Mouse (Mus musculus) liver, embryonic 12.5 days (tissue): ENCODE measurements around the gene Myo19. TPM values are rescaled to one million over a fixed set of nuclear protein-coding genes. Genes with fewer than 3 reads are reported as not detected.

ENCODE experiments used
- ATAC-seq: fragments of 200-750 bp; cut with Nextera tagmentation; 2 replicates; pipeline ENCODE4 v1.8.0; 2017; ENCODE audit warnings: moderate number of reproducible peaks, mild to moderate bottlenecking, moderate library complexity
- H3K27ac ChIP-seq: fragments of 300-500 bp; sonication (generic); 2 replicates; pipeline ENCODE4 v1.5.1; 2016; ENCODE audit warnings: mild to moderate bottlenecking
- H3K27me3 ChIP-seq: fragments of 300-500 bp; sonication (generic); replicated peaks from 2 replicates; pipeline ENCODE4 v1.6.1; 2016; ENCODE audit warnings: mild to moderate bottlenecking, moderate library complexity
- H3K36me3 ChIP-seq: fragments of 300-500 bp; sonication (generic); 2 replicates; pipeline ENCODE4 v1.6.1; 2016; ENCODE audit warnings: mild to moderate bottlenecking, moderate library complexity
- H3K4me1 ChIP-seq: fragments of 300-500 bp; sonication (generic); 2 replicates; pipeline ENCODE4 v1.6.1; 2016
- H3K4me2 ChIP-seq: fragments of 300-500 bp; sonication (generic); 2 replicates; pipeline ENCODE4 v1.6.1; 2016; ENCODE audit warnings: mild to moderate bottlenecking, moderate library complexity
- H3K4me3 ChIP-seq: fragments of 300-500 bp; sonication (generic); 2 replicates; pipeline ENCODE4 v1.5.1; 2016; ENCODE audit warnings: mild to moderate bottlenecking, moderate library complexity
- H3K9ac ChIP-seq: fragments of 300-500 bp; sonication (generic); 2 replicates; pipeline ENCODE4 v1.6.1; 2016; ENCODE audit warnings: mild to moderate bottlenecking, moderate library complexity
- H3K9me3 ChIP-seq: fragments of 300-500 bp; sonication (generic); replicated peaks from 2 replicates; pipeline ENCODE4 v1.6.1; 2016; ENCODE audit warnings: mild to moderate bottlenecking, moderate library complexity
- WGBS: fragments of 180-500 bp; shearing (Covaris S2); methylation state at CpG from one replicate; pipeline ENCODE4 v1.1.7; 2016; ENCODE audit not compliant: insufficient replicate concordance; 5-methylcytosine and 5-hydroxymethylcytosine counted together
- polyA plus RNA-seq: library from polyadenylated mRNA; unstranded; fragments of >200 nt; fragmentation: Nextera tagmentation; extraction: Ambion mirVana; gene quantifications from 2 replicates; pipeline ENCODE4 v1.2.1, GENCODE M21; 2016

The Myo19 gene
- 7.6 TPM in 2 replicates for polyA plus RNA-seq

DNA sequence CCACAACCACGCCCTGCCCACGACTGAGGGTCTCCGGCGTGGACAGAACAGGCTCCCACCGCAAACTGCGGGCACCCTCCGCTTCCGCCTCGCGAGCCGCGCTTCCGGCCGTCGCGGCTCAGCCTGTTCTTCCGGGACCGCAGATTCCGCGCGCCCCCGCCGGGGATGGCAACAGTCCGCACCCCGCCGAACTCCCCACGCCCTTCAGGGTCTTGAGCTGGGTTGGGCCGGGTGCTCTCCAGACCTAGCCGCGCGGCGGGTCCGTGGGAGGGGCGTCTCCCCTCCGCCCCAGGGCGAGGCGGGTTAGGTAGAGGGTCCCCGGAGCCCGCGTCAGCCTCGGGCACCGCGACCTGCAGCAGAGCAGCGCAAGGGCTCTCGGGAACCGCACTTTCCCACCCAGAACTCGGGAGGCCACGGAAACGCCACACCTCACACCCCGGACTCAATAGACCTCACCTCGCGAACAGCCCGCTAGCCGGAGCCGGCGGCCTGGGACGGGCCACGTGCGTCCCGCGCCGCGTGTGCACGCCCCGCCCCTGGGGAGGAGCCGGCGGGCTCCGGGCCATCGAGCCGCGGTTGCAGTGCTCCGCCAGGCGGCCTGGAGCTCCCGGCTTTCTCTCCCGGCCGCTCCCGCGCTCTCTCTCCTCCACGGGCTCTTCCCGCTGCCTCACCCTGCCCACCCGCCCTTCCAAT, at the start of gene Myo19, which contains the start of gene Pigw:
TSS of gene Myo19 (plus strand) at position 377 of the 693 bp plus-strand sequence.
TSS of gene Pigw (minus strand) at position 514 of the 693 bp plus-strand sequence.
- peak; percentile 95 for ATAC-seq
- peak within 1 kb of the TSS; percentile 85 for H3K4me3 ChIP-seq
- H3K9ac ChIP-seq, result peak within 1 kb of the TSS; percentile 94
- peaks cover 34% of the 10 kb centered on the region for H3K4me1 ChIP-seq
- H3K27ac ChIP-seq, result peak within 1 kb of the TSS; percentile 93
- H3K36me3 ChIP-seq, result peaks cover 50% of the 10 kb centered on the region
- H3K9me3 ChIP-seq, result no peaks in the 10 kb centered on the region
- no peaks in the 10 kb centered on the region for H3K27me3 ChIP-seq
- H3K4me2 ChIP-seq, result peak within 1 kb of the TSS; percentile 99
- WGBS, result under 1% methylated on average over 76 of the region's 81 CpGs

DNA sequence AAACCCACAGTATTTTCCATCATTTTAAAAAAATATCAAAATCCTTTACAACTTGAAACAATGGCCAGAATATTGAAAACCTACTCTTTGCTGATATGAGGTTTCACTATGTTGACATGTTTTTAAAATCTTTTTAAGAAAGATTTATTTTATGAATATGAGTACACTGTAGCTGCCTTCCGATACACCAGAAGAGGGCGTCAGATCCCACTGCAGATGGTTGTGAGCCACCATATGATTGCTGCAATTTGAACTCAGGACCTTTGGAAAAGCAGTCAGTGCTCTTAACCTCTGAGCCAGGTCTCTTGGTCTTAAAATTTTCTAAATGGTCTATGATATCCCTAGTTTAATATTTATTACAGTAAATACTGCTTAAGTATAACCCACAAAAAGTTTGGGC, 40.6 kb upstream of the Myo19 start:
- Histone ChIP-seq H3K9ac (no peak overlapping the region), H3K4me1 (no peaks in the 10 kb centered on the region), H3K36me3 (peaks cover 96% of the 10 kb centered on the region), H3K27ac (no peak overlapping the region), H3K4me2 (no peak overlapping the region), H3K27me3 (no peaks in the 10 kb centered on the region), H3K4me3 (no peak overlapping the region), H3K9me3 (no peaks in the 10 kb centered on the region)
- WGBS, result 81% methylated on average over 2 of the region's 2 CpGs
- ATAC-seq, result no peak

DNA sequence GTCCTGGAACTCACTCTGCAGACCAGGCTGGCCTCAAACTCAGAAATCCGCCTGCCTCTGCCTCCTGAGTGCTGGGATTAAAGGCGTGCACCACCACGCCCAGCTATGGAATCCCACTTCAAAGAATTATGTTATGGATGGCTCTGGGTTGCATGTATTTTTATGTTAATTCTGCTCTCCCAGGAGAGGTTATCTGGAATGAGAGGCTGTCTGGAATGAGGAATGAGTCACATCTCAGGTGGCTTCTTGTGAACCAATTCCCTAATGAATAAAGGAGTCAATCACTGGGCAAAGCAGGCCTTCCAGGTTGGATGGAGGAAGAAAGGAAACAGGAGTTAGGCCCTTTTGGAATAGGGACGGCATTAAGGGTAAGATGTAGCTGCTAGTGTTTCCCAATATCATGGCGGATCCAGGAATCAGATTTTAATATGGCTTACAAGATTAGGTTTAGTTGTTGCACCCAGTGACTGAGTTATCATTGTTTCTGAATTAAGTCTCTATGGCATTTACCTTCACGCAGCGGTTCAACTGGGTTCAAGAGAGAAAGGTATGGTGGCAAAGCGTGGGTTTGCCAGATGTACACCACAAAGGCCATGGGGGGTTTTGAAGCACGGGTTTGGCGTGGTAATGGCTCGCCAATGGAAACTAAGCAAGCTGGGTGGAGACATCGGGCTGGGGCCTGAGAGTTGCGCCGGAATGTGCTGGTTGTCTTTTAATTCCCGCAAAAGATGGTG, 33.0 kb upstream of the Myo19 start:
- H3K9ac ChIP-seq, result no peak overlapping the region
- peaks cover 88% of the 10 kb centered on the region for H3K36me3 ChIP-seq
- no peaks in the 10 kb centered on the region; the same call in 1 of the 2 replicates for H3K4me1 ChIP-seq
- no peaks in the 10 kb centered on the region for H3K27me3 ChIP-seq
- no peak overlapping the region for H3K4me3 ChIP-seq
- WGBS, result 91% methylated on average over 15 of the region's 15 CpGs
- no peak overlapping the region for H3K4me2 ChIP-seq
- ATAC-seq, result no peak
- no peaks in the 10 kb centered on the region for H3K9me3 ChIP-seq
- no peak overlapping the region for H3K27ac ChIP-seq

DNA sequence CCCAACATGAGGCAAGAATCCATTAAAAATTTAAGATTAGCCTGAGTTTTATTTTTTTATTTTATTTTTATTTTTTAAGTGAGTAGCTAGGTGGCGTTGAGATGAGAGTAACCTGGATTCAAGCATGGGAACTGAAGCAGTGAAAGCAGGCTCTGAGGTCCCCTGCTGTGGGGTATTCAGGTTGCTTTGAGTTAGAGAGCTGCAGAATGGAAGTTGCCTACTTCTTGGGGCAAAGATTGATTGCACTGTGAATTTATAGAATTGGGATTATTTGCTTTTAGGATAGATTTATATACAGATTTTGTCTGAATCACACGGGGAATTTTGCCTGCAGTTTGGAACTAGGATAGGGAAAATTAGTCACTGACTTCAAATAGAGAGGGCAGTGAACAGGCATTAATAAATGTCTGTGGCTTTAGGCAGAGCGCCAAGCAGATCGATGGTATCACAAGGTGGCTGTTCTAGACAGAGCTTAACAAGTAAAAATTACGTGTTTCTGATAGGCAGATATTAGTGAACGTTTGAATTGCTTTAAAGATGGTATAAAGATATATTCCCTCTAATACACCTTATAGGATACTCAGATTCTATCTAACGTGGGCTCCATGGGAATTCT, 32.4 kb upstream of the Myo19 start:
- peaks cover 88% of the 10 kb centered on the region for H3K36me3 ChIP-seq
- no peak overlapping the region for H3K4me3 ChIP-seq
- no peak overlapping the region for H3K9ac ChIP-seq
- ATAC-seq, result no peak
- no peak overlapping the region for H3K4me2 ChIP-seq
- no peaks in the 10 kb centered on the region for H3K9me3 ChIP-seq
- WGBS, result 85% methylated on average over 7 of the region's 7 CpGs
- no peaks in the 10 kb centered on the region for H3K27me3 ChIP-seq
- no peak overlapping the region for H3K27ac ChIP-seq
- H3K4me1 ChIP-seq, result no peaks in the 10 kb centered on the region; the same call in 1 of the 2 replicates

DNA sequence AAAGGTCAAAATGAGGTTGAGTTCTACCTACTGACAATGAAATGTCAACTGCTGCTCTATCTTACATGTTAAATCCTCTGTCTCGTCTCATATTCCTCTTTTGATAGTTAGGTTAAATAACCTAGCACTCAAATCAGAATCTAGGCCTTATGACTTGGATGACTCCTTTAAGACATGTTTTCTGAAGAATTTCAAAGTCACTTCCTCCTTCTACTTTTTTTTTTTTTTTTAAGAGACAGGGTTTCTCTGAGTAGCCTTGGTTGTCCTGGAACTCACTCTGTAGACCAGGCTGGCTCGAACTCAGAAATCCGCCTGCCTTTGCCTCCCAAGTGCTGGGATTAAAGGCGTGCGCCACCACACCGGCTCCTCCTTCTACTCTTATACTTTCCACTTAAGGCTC, 24.7 kb upstream of the Myo19 start:
- WGBS, result 93% methylated on average over 6 of the region's 6 CpGs
- ATAC-seq, result no peak
- peaks cover 92% of the 10 kb centered on the region for H3K36me3 ChIP-seq

DNA sequence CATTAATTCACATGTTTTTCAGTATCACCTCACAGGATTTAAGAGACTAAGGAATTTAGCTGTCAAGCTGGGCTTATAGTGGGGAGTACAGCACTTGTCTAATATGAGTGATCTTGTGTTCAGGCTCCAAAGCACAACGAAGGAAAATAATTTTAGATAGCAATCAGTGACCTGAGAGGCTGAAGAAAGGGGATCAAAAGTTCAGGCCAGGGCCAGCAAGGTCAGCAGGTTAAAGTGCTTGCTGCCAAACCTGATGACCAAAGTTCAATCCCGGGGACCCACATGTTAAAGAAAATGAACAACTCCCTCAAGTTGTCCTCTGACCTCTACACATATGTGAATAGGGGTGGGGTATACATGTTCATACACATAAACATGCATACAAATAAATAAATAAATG, 14.7 kb upstream of the Myo19 start:
- Histone ChIP-seq H3K9me3 (no peaks in the 10 kb centered on the region), H3K4me3 (no peak overlapping the region), H3K36me3 (peaks cover 65% of the 10 kb centered on the region), H3K9ac (peak overlapping the region; percentile 35), H3K27ac (peak overlapping the region; percentile 1; the same call in 1 of the 2 replicates), H3K4me1 (peaks cover 65% of the 10 kb centered on the region), H3K4me2 (peak overlapping the region; percentile 47), H3K27me3 (no peaks in the 10 kb centered on the region)
- no peak for ATAC-seq
- WGBS, result 58% methylated on average over 2 of the region's 2 CpGs

More for the DNA sequence above, 24.7 kb upstream of the Myo19 start:
- no peaks in the 10 kb centered on the region for H3K27me3 ChIP-seq
- H3K27ac ChIP-seq, result no peak overlapping the region
- no peaks in the 10 kb centered on the region for H3K4me1 ChIP-seq
- H3K9ac ChIP-seq, result no peak overlapping the region
- H3K4me3 ChIP-seq, result no peak overlapping the region
- H3K4me2 ChIP-seq, result no peak overlapping the region
- no peaks in the 10 kb centered on the region for H3K9me3 ChIP-seq

DNA sequence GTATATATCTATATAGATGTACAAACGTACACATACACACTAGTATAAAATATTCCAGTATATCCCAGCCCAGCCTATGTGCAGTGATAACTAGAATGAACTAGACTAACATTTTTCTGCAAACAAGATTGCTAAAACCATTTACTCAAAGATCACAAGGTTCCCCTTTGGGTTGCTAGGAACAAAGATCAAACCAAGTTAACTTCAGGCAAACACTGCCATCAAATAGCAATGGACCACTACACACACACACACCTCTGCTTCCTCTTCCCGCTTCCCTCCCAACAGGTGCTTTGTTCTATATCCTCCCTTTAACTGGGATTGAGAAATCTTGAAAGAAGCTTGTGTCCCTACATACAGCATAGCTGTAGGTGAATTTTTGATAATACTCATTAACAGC, 12.4 kb upstream of the Myo19 start:
- WGBS, result 82% methylated on average over 2 of the region's 2 CpGs
- Histone ChIP-seq H3K4me1 (peaks cover 53% of the 10 kb centered on the region), H3K4me3 (peak overlapping the region; percentile 59), H3K27me3 (no peaks in the 10 kb centered on the region), H3K9me3 (no peaks in the 10 kb centered on the region), H3K4me2 (peak overlapping the region; percentile 77), H3K36me3 (peaks cover 42% of the 10 kb centered on the region), H3K9ac (peak overlapping the region; percentile 70), H3K27ac (peak overlapping the region; percentile 51; the same call in 1 of the 2 replicates)
- no peak for ATAC-seq

DNA sequence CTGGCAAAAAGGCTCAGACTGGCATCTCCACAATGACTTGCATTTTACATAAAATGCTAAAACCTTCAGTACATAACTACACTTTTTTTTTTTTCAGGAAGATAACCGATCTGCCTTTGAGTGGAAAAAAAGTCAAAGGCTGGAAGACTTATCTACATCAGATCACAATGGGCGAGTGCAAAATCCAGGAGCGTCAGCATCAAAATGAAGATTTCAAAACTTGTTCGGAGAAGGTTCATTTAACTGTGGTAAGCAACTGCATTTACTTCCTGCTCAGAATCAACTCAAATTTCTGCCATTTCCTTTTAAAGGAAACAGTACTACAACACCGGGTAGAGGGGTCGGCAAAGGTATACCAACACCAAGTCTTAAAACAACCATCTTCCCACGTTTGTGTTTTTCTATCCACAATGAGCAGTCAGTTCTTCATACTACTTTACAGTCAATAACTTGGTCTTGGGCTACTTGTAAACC, 11.1 kb upstream of the Myo19 start:
- Histone ChIP-seq H3K4me1 (peaks cover 50% of the 10 kb centered on the region), H3K4me2 (peak overlapping the region; percentile 79), H3K9ac (peak overlapping the region; percentile 99), H3K9me3 (no peaks in the 10 kb centered on the region), H3K27me3 (no peaks in the 10 kb centered on the region), H3K27ac (peak overlapping the region; percentile 100), H3K4me3 (peak overlapping the region; percentile 98), H3K36me3 (peaks cover 32% of the 10 kb centered on the region)
- ATAC-seq, result no peak
- 2% methylated on average over 7 of the region's 7 CpGs for WGBS

DNA sequence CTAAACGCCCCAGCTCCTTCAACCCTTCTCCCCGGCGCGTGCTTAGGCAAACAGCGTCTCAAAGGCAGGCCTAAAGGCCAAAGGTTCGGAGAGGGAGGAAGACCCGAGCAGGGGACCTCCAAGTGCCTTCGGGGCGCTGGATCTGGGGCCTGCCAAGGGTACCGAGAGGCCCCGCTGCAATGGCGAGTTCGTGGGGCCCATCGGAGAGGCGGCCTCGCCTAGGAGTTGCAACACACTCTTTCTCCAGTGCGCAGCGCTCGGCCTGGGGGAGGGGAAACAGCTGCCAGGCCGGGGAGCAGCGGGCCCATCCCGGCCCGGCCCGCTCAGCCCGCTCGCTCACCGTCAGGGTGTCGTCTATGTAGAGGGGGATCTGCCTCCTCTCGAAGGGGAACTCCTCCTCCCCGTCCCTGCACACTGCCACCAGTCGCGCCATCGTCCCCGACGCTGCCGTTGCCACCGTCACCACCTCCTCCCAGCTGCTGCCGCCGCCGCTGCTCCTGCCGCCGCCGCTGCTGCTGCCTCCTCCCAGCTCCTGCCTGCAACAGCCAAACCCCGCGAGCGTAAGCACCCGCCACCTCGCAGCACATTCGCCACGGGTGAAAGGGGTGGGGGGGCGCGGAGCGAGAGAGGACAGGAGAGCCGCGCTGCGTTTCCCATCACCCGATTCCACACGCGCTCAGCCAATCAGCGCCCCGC, 10.3 kb upstream of the Myo19 start:
- peak overlapping the region; percentile 99 for H3K9ac ChIP-seq
- peaks cover 51% of the 10 kb centered on the region for H3K4me1 ChIP-seq
- H3K27me3 ChIP-seq, result no peaks in the 10 kb centered on the region
- H3K27ac ChIP-seq, result peak overlapping the region; percentile 100
- peak overlapping the region; percentile 79 for H3K4me2 ChIP-seq
- peaks cover 32% of the 10 kb centered on the region for H3K36me3 ChIP-seq
- ATAC-seq, result peak; percentile 64
- no peaks in the 10 kb centered on the region for H3K9me3 ChIP-seq
- under 1% methylated on average over 50 of the region's 61 CpGs for WGBS
- H3K4me3 ChIP-seq, result peak overlapping the region; percentile 98

DNA sequence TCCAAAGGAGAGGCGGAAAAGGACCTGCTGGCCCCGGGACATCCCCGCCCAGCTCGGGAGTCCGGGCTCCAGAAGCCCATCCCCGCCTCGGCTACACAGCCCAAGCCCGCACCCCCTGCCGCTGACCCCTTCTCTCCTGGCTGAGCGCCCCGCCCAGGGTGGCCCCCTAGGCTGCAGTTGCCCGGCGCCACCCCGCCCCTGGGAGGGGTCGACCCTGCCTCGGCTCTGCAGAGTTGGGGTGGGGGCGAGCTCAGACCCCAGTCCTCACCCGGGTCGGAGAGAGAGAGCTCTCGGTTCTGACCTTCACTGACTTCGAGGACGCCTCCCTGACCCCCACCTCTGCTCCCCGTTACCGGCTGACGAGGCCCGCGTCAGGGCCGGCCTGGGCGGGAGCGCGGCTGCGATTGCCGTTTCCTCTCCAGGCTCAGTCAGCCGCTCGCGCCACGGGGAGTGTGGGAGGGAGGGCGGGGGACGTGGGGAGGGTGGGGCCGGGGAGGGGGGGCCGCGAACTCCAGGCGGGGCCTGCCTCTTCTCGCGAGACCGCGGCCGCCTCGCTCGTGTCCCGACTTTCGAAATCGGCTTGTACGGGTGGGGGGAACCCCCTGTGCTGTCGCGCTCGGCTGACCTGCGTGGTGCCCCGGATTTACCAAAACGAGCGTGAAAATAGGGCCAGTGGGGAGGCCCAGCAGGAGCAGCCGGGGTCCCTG, 9.5 kb upstream of the Myo19 start, which contains the start of gene Ggnbp2:
TSS of gene Ggnbp2 (minus strand) at position 481 of the 707 bp plus-strand sequence.
- H3K36me3 ChIP-seq, result peaks cover 25% of the 10 kb centered on the region
- H3K4me3 ChIP-seq, result peak within 1 kb of the TSS; percentile 98
- ATAC-seq, result peak; percentile 81
- peak within 1 kb of the TSS; percentile 100 for H3K27ac ChIP-seq
- under 1% methylated on average over 46 of the region's 62 CpGs for WGBS
- peak within 1 kb of the TSS; percentile 79 for H3K4me2 ChIP-seq
- no peaks in the 10 kb centered on the region for H3K9me3 ChIP-seq
- H3K4me1 ChIP-seq, result peaks cover 45% of the 10 kb centered on the region
- H3K27me3 ChIP-seq, result no peaks in the 10 kb centered on the region
- H3K9ac ChIP-seq, result peak within 1 kb of the TSS; percentile 99

DNA sequence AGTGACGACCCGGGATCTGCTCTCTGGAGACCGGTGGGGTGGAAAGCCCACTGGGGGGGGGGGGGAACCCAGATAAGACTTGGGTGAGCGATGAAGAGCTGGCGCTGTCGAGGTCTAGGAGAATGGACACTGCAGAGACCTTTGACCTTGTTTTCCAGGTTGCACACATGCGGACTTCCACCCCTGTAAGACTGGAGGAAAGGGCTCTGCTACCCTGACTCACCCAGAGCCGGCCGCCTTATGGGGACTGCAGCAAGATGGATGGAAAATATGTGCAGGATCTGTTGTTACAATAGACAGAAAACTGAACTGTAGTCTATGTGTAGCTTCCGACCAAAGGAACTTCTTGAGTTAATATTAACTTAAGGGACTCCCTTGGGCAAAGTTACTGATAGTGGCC, 8.9 kb upstream of the Myo19 start:
- Histone ChIP-seq H3K4me3 (peak overlapping the region; percentile 98), H3K4me2 (peak overlapping the region; percentile 79), H3K9me3 (no peaks in the 10 kb centered on the region), H3K27me3 (no peaks in the 10 kb centered on the region), H3K36me3 (peaks cover 22% of the 10 kb centered on the region), H3K27ac (peak overlapping the region; percentile 100), H3K9ac (peak overlapping the region; percentile 99), H3K4me1 (peaks cover 39% of the 10 kb centered on the region)
- under 1% methylated on average over 7 of the region's 10 CpGs for WGBS
- ATAC-seq, result peak; percentile 33
